ENCODE assay signal across 8 mouse cellular contexts in genomic region chr3:88296110-88296560, GRCm38 (mm10). TPM values are rescaled to one million over a fixed set of nuclear protein-coding genes. Genes with fewer than 3 reads are reported as not detected.
DNase-seq lines count a peak whose midpoint lies in the region; ATAC-seq and TF ChIP-seq lines count a peak whose summit lies in the region.

No protein-coding gene starts in this region.

- peak overlapping the region; percentile 75 for H3K4me2 ChIP-seq in heart, postnatal 0 days (ENCODE audit: low read depth, low read length)
- peak overlapping the region; percentile 89 for H3K4me2 ChIP-seq in forebrain, embryonic 13.5 days
- H3K4me2 ChIP-seq in liver, postnatal 0 days (ENCODE audit: low read depth, low read length): peak overlapping the region; percentile 93

- no peak for ATAC-seq in heart, postnatal 0 days (ENCODE audit: insufficient read depth, low read depth)
- ATAC-seq in G1E (ENCODE audit: extremely low read depth, insufficient number of reproducible peaks, low FRiP score, poor library complexity, severe bottlenecking): no peak
- ATAC-seq in forebrain, embryonic 13.5 days: peak; percentile 32
- ATAC-seq in liver, postnatal 0 days: no peak

- H3K36me3 ChIP-seq in heart, postnatal 0 days (replicated peaks; ENCODE audit: control insufficient read depth, insufficient read depth, low read length): peaks cover 17% of the 10 kb centered on the region
- peaks cover 49% of the 10 kb centered on the region for H3K36me3 ChIP-seq in G1E (replicated peaks)
- H3K36me3 ChIP-seq in forebrain, embryonic 13.5 days (ENCODE audit: poor library complexity, severe bottlenecking): peaks cover 23% of the 10 kb centered on the region
- H3K36me3 ChIP-seq in liver, postnatal 0 days (replicated peaks; ENCODE audit: insufficient read depth, low read length): peaks cover 14% of the 10 kb centered on the region

- H3K27ac ChIP-seq in heart, postnatal 0 days (ENCODE audit: low read depth): peak overlapping the region; percentile 94
- peak overlapping the region; percentile 90 for H3K27ac ChIP-seq in forebrain, embryonic 13.5 days
- peak overlapping the region; percentile 95 for H3K27ac ChIP-seq in liver, postnatal 0 days (ENCODE audit: low read depth)

- DNase-seq in heart, postnatal 0 days (ENCODE audit: low spot score): no peak
- DNase-seq in heart, adult 9 months (ENCODE audit: low spot score in 2 of 2): no peak
- peak; percentile 14 for DNase-seq in G1E (ENCODE audit: low spot score)
- DNase-seq in liver, postnatal 0 days: no peak
- DNase-seq in T-cell, adult 2 months (ENCODE audit: low spot score): no peak
- no peak for DNase-seq in urinary bladder, adult 18-20 months (ENCODE audit: low spot score in 2 of 2)
- no peak for DNase-seq in thymus, postnatal 25 days

- 2% methylated on average over 12 of the region's 12 CpGs for WGBS in heart, postnatal 0 days
- under 1% methylated on average over 12 of the region's 12 CpGs for WGBS in forebrain, embryonic 13.5 days
- under 1% methylated on average over 12 of the region's 12 CpGs for WGBS in liver, postnatal 0 days (ENCODE audit: insufficient replicate concordance)

- no peak for TF ChIP-seq EP300 in heart, postnatal 0 days (IDR thresholded peaks at IDR 0.05; ENCODE audit: low read depth)
- TF ChIP-seq EP300 in liver, postnatal 0 days (IDR thresholded peaks at IDR 0.05; ENCODE audit: low read depth): no peak

- H3K9me3 ChIP-seq in heart, postnatal 0 days (replicated peaks; ENCODE audit: control insufficient read depth, low read length): no peaks in the 10 kb centered on the region
- no peaks in the 10 kb centered on the region for H3K9me3 ChIP-seq in G1E (replicated peaks)
- no peaks in the 10 kb centered on the region for H3K9me3 ChIP-seq in forebrain, embryonic 13.5 days (replicated peaks)
- H3K9me3 ChIP-seq in liver, postnatal 0 days (ENCODE audit: low read length): no peaks in the 10 kb centered on the region

- H3K27me3 ChIP-seq in heart, postnatal 0 days (ENCODE audit: control insufficient read depth, insufficient read depth, low read length): no peaks in the 10 kb centered on the region
- H3K27me3 ChIP-seq in G1E (ENCODE audit: insufficient read depth, low read length): no peaks in the 10 kb centered on the region
- no peaks in the 10 kb centered on the region for H3K27me3 ChIP-seq in forebrain, embryonic 13.5 days
- no peaks in the 10 kb centered on the region for H3K27me3 ChIP-seq in liver, postnatal 0 days (ENCODE audit: insufficient read depth, low read length)

- H3K4me3 ChIP-seq in heart, postnatal 0 days (ENCODE audit: low read depth, low read length): peak overlapping the region; percentile 89
- H3K4me3 ChIP-seq in G1E (ENCODE audit: low read depth, low read length): peak overlapping the region; percentile 74
- H3K4me3 ChIP-seq in forebrain, embryonic 13.5 days: peak overlapping the region; percentile 76
- H3K4me3 ChIP-seq in liver, postnatal 0 days (ENCODE audit: low read depth, low read length): peak overlapping the region; percentile 76

- peaks cover 17% of the 10 kb centered on the region for H3K4me1 ChIP-seq in heart, postnatal 0 days (ENCODE audit: control insufficient read depth, insufficient read depth)
- peaks cover 30% of the 10 kb centered on the region for H3K4me1 ChIP-seq in G1E (ENCODE audit: insufficient read depth, low read depth, low read length)
- H3K4me1 ChIP-seq in forebrain, embryonic 13.5 days: peaks cover 26% of the 10 kb centered on the region
- peaks cover 20% of the 10 kb centered on the region for H3K4me1 ChIP-seq in liver, postnatal 0 days (ENCODE audit: insufficient read depth)

- peak overlapping the region; percentile 60 for H3K9ac ChIP-seq in heart, postnatal 0 days (replicated peaks; ENCODE audit: low read depth, low read length)
- peak overlapping the region; percentile 72 for H3K9ac ChIP-seq in forebrain, embryonic 13.5 days
- H3K9ac ChIP-seq in liver, postnatal 0 days (replicated peaks): peak overlapping the region; percentile 78

- no peak for TF ChIP-seq CTCF in heart, postnatal 0 days (IDR thresholded peaks at IDR 0.05; ENCODE audit: low read depth)
- TF ChIP-seq CTCF in G1E (IDR thresholded peaks at IDR 0.05; ENCODE audit: low read depth, low read length): no peak
- TF ChIP-seq CTCF in liver, postnatal 0 days (IDR thresholded peaks at IDR 0.05; ENCODE audit: low read depth): no peak

RNA-seq across cellular contexts. Expression of gene Tsacc, which starts 0.7 kb away (rescaled TPM):
- total RNA-seq in heart, postnatal 0 days (2014; rRNA removed; ENCODE audit: low replicate concordance): 21.5 and 30.3 TPM in 2 replicates
- 14.3 and 16.7 TPM in 2 replicates for polyA plus RNA-seq in heart, postnatal 0 days (2015; fragmentation: Nextera tagmentation; extraction: Ambion mirVana)
- total RNA-seq in G1E (2014; fragmentation: Nextera tagmentation): 11.5 and 17.6 TPM in 2 replicates
- total RNA-seq in G1E (2017): 6.3 and 13.9 TPM in 2 replicates
- polyA plus RNA-seq in G1E (2012): 0.74 and 1.1 TPM in 2 replicates
- polyA plus RNA-seq in forebrain, embryonic 13.5 days (2015; fragmentation: Nextera tagmentation; extraction: Ambion mirVana): 11.9 and 12.3 TPM in 2 replicates
- polyA plus RNA-seq in liver, postnatal 0 days (2015; fragmentation: Nextera tagmentation; extraction: Ambion mirVana): 6.2 and 7.0 TPM in 2 replicates

RNA-seq across cellular contexts. Expression of gene Cct3, which starts 0.8 kb away (rescaled TPM):
- total RNA-seq in heart, postnatal 0 days (2014; rRNA removed; ENCODE audit: low replicate concordance): 187 and 208 TPM in 2 replicates
- polyA plus RNA-seq in heart, postnatal 0 days (2015; fragmentation: Nextera tagmentation; extraction: Ambion mirVana): 254 and 256 TPM in 2 replicates
- total RNA-seq in G1E (2014; fragmentation: Nextera tagmentation) (213 and 234 TPM in 2 replicates), G1E (2017) (292 and 314 TPM in 2 replicates)
- 27.9 and 28.7 TPM in 2 replicates for polyA plus RNA-seq in G1E (2012)
- polyA plus RNA-seq in forebrain, embryonic 13.5 days (2015; fragmentation: Nextera tagmentation; extraction: Ambion mirVana): 612 and 636 TPM in 2 replicates
- 138 and 151 TPM in 2 replicates for polyA plus RNA-seq in liver, postnatal 0 days (2015; fragmentation: Nextera tagmentation; extraction: Ambion mirVana)

RNA-seq across cellular contexts. Expression of gene Gm38392, which starts 9.1 kb away (rescaled TPM):
- total RNA-seq in heart, postnatal 0 days (2014; rRNA removed; ENCODE audit: low replicate concordance): not detected in 2 replicates
- polyA plus RNA-seq in heart, postnatal 0 days (2015; fragmentation: Nextera tagmentation; extraction: Ambion mirVana): 0.16 TPM in 1 of 2 replicates, not detected in the other
- total RNA-seq in G1E (2014; fragmentation: Nextera tagmentation) (not detected in 2 replicates), G1E (2017) (not detected in 2 replicates)
- not detected in 2 replicates for polyA plus RNA-seq in G1E (2012)
- polyA plus RNA-seq in forebrain, embryonic 13.5 days (2015; fragmentation: Nextera tagmentation; extraction: Ambion mirVana): 0.31 TPM in 1 of 2 replicates, not detected in the other
- polyA plus RNA-seq in liver, postnatal 0 days (2015; fragmentation: Nextera tagmentation; extraction: Ambion mirVana): 0.64 and 1.0 TPM in 2 replicates

RNA-seq across cellular contexts. Expression of gene Glmp, which starts 28.7 kb away (rescaled TPM):
- total RNA-seq in heart, postnatal 0 days (2014; rRNA removed; ENCODE audit: low replicate concordance): 75.1 and 156 TPM in 2 replicates
- polyA plus RNA-seq in heart, postnatal 0 days (2015; fragmentation: Nextera tagmentation; extraction: Ambion mirVana): 129 and 143 TPM in 2 replicates
- total RNA-seq in G1E (2014; fragmentation: Nextera tagmentation): 119 and 123 TPM in 2 replicates
- 65.7 and 89.1 TPM in 2 replicates for total RNA-seq in G1E (2017)
- polyA plus RNA-seq in G1E (2012): 31.4 and 67.5 TPM in 2 replicates
- 82.5 and 100 TPM in 2 replicates for polyA plus RNA-seq in forebrain, embryonic 13.5 days (2015; fragmentation: Nextera tagmentation; extraction: Ambion mirVana)
- 111 and 114 TPM in 2 replicates for polyA plus RNA-seq in liver, postnatal 0 days (2015; fragmentation: Nextera tagmentation; extraction: Ambion mirVana)

RNA-seq across cellular contexts. Expression of gene Tmem79, which starts 39.8 kb away (rescaled TPM):
- 0.27 and 3.7 TPM in 2 replicates for total RNA-seq in heart, postnatal 0 days (2014; rRNA removed; ENCODE audit: low replicate concordance)
- polyA plus RNA-seq in heart, postnatal 0 days (2015; fragmentation: Nextera tagmentation; extraction: Ambion mirVana): 1.3 and 1.6 TPM in 2 replicates
- total RNA-seq in G1E (2014; fragmentation: Nextera tagmentation): 3.8 and 8.1 TPM in 2 replicates
- 1.1 and 1.6 TPM in 2 replicates for total RNA-seq in G1E (2017)
- 1.3 and 2.7 TPM in 2 replicates for polyA plus RNA-seq in G1E (2012)
- polyA plus RNA-seq in forebrain, embryonic 13.5 days (2015; fragmentation: Nextera tagmentation; extraction: Ambion mirVana): 2.4 and 3.0 TPM in 2 replicates
- polyA plus RNA-seq in liver, postnatal 0 days (2015; fragmentation: Nextera tagmentation; extraction: Ambion mirVana): 1.4 TPM in 2 replicates
